Mouse (Mus musculus) midbrain, postnatal 0 days (tissue): ENCODE measurements around the gene Baiap2l1. TPM values are rescaled to one million over a fixed set of nuclear protein-coding genes. Genes with fewer than 3 reads are reported as not detected.

Experiments
- ATAC-seq: fragments of 200-750 bp; cut with Nextera tagmentation; 2 replicates; pipeline ENCODE4 v1.8.0; 2017; ENCODE audit warnings: moderate number of reproducible peaks, mild to moderate bottlenecking, moderate TSS enrichment, moderate library complexity; ENCODE audit not compliant: low FRiP score
- DNase-seq: peaks from one replicate; pipeline ENCODE4 v3.0.0-alpha.2; 2015; ENCODE audit warnings: low spot score
- H3K27ac ChIP-seq: fragments of 300-500 bp; sonication (generic); 2 replicates; pipeline ENCODE4 v1.5.1; 2014; ENCODE audit warnings: low read depth, mild to moderate bottlenecking, low read length, mixed read lengths
- H3K27me3 ChIP-seq: fragments of 300-500 bp; sonication (generic); 2 replicates; pipeline ENCODE4 v1.6.1; 2014; ENCODE audit warnings: low read length, control low read depth, mixed read lengths; ENCODE audit not compliant: insufficient read depth
- H3K36me3 ChIP-seq: fragments of 300-500 bp; sonication (generic); 2 replicates; pipeline ENCODE4 v1.6.1; 2014; ENCODE audit warnings: low read length, control low read depth, mixed read lengths; ENCODE audit not compliant: insufficient read depth
- H3K4me1 ChIP-seq: fragments of 300-500 bp; sonication (generic); 2 replicates; pipeline ENCODE4 v1.6.1; 2014; ENCODE audit warnings: mild to moderate bottlenecking, control low read depth, antibody characterized with exemption, low read length, mixed read lengths; ENCODE audit not compliant: insufficient read depth
- H3K4me2 ChIP-seq: fragments of 300-500 bp; sonication (generic); 2 replicates; pipeline ENCODE4 v1.6.1; 2014; ENCODE audit warnings: low read depth, mild to moderate bottlenecking, low read length, mixed read lengths; ENCODE audit not compliant: poor library complexity, severe bottlenecking
- H3K4me3 ChIP-seq: fragments of 300-500 bp; sonication (generic); 2 replicates; pipeline ENCODE4 v1.5.1; 2014; ENCODE audit warnings: low read depth, mild to moderate bottlenecking, low read length, moderate library complexity
- H3K9ac ChIP-seq: fragments of 300-500 bp; sonication (generic); replicated peaks from 2 replicates; pipeline ENCODE4 v1.6.1; 2014; ENCODE audit warnings: mild to moderate bottlenecking, low read length, moderate library complexity, mixed read lengths; ENCODE audit not compliant: poor library complexity, severe bottlenecking
- H3K9me3 ChIP-seq: fragments of 300-500 bp; sonication (generic); 2 replicates; pipeline ENCODE4 v1.6.1; 2016; ENCODE audit warnings: low read length, control low read depth
- CTCF ChIP-seq: IDR thresholded peaks from 2 replicates; pipeline ENCODE4 v1.5.1; 2016; ENCODE audit warnings: antibody characterized with exemption, mild to moderate bottlenecking
- WGBS: fragments of 180-500 bp; shearing (Covaris S2); extraction: QIAGEN DNeasy Blood & Tissue Kit; methylation state at CpG from one replicate; pipeline ENCODE4 v1.1.7; 2014; 5-methylcytosine and 5-hydroxymethylcytosine counted together
- polyA plus RNA-seq: library from polyadenylated mRNA; unstranded; fragments of >200 nt; fragmentation: Nextera tagmentation; extraction: Ambion mirVana; gene quantifications from 2 replicates; pipeline ENCODE4 v1.2.1, GENCODE M21; 2015
- total RNA-seq: library from RNA; depleted of rRNA; stranded (reverse); fragments of >200 nt; gene quantifications from 2 replicates; pipeline ENCODE4 v1.2.3, GENCODE M21; 2014

The Baiap2l1 gene
- total and polyA plus RNA-seq, 2 experiments from 2014 or later: 0.44 to 0.80 TPM

DNA sequence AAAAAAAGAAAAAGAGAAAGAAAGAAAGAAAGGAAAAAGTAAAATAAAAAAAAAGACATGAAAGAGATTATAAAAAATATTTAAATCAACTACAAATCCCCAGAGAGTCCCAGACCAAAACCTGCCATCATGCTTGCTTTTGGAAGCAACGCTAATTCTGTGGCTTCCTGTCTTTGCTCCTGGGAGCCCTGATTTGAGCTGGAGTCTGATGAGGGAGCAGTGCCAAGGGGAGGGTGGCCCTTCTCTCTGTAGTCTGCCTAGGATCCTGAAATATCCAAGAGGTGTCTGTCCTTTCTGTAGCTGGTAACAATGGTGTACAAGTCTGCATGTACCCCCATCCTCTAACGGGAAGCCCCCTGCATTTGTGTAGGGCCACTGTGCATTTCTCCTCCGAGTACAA lies 86.8 kb downstream of the Baiap2l1 start:
- H3K27me3 ChIP-seq: no peaks in the 10 kb centered on the region
- WGBS: 81% methylated on average over 3 of the region's 3 CpGs
- H3K27ac ChIP-seq: no peak overlapping the region
- H3K4me1 ChIP-seq: no peaks in the 10 kb centered on the region
- DNase-seq (no peak), ATAC-seq (no peak)
- no peak overlapping the region for H3K4me3 ChIP-seq
- H3K4me2 ChIP-seq: no peak overlapping the region
- no peaks in the 10 kb centered on the region for H3K9me3 ChIP-seq
- H3K36me3 ChIP-seq: peaks cover 6% of the 10 kb centered on the region; the same call in 1 of the 2 replicates
- no peak overlapping the region for H3K9ac ChIP-seq
- no peak for TF ChIP-seq CTCF

- H3K27ac ChIP-seq: no peak overlapping the region
- H3K36me3 ChIP-seq: peaks cover 8% of the 10 kb centered on the region; the same call in 1 of the 2 replicates
- no peak for DNase-seq
- H3K27me3 ChIP-seq: no peaks in the 10 kb centered on the region
- no peak overlapping the region for H3K4me2 ChIP-seq
- H3K4me3 ChIP-seq: no peak overlapping the region
- no peak overlapping the region for H3K9ac ChIP-seq
- no peaks in the 10 kb centered on the region for H3K4me1 ChIP-seq
- WGBS: 93% methylated on average over 8 of the region's 8 CpGs
- H3K9me3 ChIP-seq: no peaks in the 10 kb centered on the region
- ATAC-seq: no peak
- TF ChIP-seq CTCF: no peak
These were observed 87.5 kb downstream of the Baiap2l1 start for GRCm38 (mm10) chr5:144270420-144270819.

DNA sequence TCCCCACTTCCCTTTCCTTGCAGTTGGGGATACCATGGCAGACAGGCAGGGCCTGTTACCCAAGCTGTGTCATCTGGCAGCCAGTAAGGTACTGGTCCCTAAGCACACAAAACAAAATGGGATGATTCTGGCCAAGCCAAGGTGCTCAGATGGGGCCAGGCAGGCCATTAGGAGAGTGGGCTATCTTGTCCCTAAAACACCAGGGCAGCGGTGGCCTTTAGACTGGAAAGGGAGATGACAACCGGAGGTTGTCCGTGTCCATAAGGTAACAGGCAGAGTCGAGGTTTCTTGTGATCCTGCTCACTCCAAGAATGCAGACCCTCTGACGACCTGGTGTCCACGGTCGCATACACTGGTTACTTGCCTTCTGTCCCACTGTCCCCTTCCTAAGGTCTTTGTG lies 88.0 kb downstream of the Baiap2l1 start:
- WGBS: 89% methylated on average over 7 of the region's 7 CpGs
- no peak overlapping the region for H3K27ac ChIP-seq
- no peak overlapping the region for H3K4me2 ChIP-seq
- ATAC-seq (no peak), DNase-seq (no peak)
- H3K27me3 ChIP-seq: no peaks in the 10 kb centered on the region
- no peak overlapping the region for H3K9ac ChIP-seq
- H3K36me3 ChIP-seq: peaks cover 8% of the 10 kb centered on the region; the same call in 1 of the 2 replicates
- TF ChIP-seq CTCF: no peak
- H3K9me3 ChIP-seq: no peaks in the 10 kb centered on the region
- H3K4me3 ChIP-seq: no peak overlapping the region
- H3K4me1 ChIP-seq: no peaks in the 10 kb centered on the region

GRCm38 (mm10) chr5:144267535-144268241 lies 90.2 kb downstream of the Baiap2l1 start:
- ATAC-seq (no peak), DNase-seq (peak; percentile 52)
- Histone ChIP-seq H3K4me1 (no peaks in the 10 kb centered on the region), H3K4me3 (no peak overlapping the region), H3K9me3 (no peaks in the 10 kb centered on the region), H3K27ac (no peak overlapping the region), H3K36me3 (peaks cover 18% of the 10 kb centered on the region; the same call in 1 of the 2 replicates), H3K9ac (no peak overlapping the region), H3K27me3 (no peaks in the 10 kb centered on the region), H3K4me2 (no peak overlapping the region)
- no peak for TF ChIP-seq CTCF
- 75% methylated on average over 8 of the region's 8 CpGs for WGBS

- H3K4me3 ChIP-seq: no peak overlapping the region
- no peaks in the 10 kb centered on the region for H3K27me3 ChIP-seq
- H3K27ac ChIP-seq: no peak overlapping the region
- no peak overlapping the region for H3K9ac ChIP-seq
- ATAC-seq (no peak), DNase-seq (no peak)
- TF ChIP-seq CTCF: no peak
- 85% methylated on average over 13 of the region's 13 CpGs for WGBS
- peaks cover 4% of the 10 kb centered on the region; the same call in 1 of the 2 replicates for H3K4me1 ChIP-seq
- H3K36me3 ChIP-seq: peaks cover 18% of the 10 kb centered on the region; the same call in 1 of the 2 replicates
- H3K4me2 ChIP-seq: no peak overlapping the region
- no peaks in the 10 kb centered on the region for H3K9me3 ChIP-seq
These were observed 94.4 kb downstream of the Baiap2l1 start for GRCm38 (mm10) chr5:144263496-144263895.

DNA sequence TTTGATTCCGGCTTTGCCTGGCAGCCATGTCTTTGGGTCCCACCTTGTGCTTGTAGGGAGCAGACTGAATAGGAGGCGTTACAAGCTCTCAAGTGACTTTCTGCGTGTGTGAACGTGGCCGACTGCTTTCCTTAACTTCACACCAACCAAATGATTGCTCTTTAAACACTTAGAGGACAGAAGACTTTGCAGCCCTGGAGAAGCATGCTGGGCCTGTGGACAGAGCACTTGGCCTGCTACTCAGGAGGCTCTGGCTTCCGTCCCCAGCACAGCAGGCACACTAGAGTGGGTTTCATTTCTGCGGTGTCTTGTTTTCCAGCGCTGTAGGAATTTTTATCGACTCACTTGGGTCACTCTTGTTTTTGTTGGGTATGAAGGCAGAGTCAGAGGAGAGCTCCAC lies 94.8 kb downstream of the Baiap2l1 start:
- Histone ChIP-seq H3K4me3 (no peak overlapping the region), H3K4me2 (no peak overlapping the region), H3K9me3 (no peaks in the 10 kb centered on the region), H3K36me3 (peaks cover 18% of the 10 kb centered on the region; the same call in 1 of the 2 replicates), H3K27ac (no peak overlapping the region), H3K4me1 (peaks cover 8% of the 10 kb centered on the region; the same call in 1 of the 2 replicates), H3K27me3 (no peaks in the 10 kb centered on the region), H3K9ac (no peak overlapping the region)
- whole genome bisulfite sequencing: 83% methylated on average over 9 of the region's 9 CpGs
- DNase-seq (no peak), ATAC-seq (no peak)
- no peak for TF ChIP-seq CTCF
